Mouse (Mus musculus) layer of hippocampus, adult 9-10 months (tissue): ENCODE data around the gene Gm11111.
"Not testable (repeated sequence)": the region's sequence is repeated elsewhere in the genome, so short reads cannot be mapped to it uniquely, and the experiment has no call there.

ENCODE experiments used
- DNase-seq: peaks from one replicate; pipeline ENCODE4 v3.0.0; 2022; ENCODE audit warnings: low spot score

Gm11111 gene

DNA sequence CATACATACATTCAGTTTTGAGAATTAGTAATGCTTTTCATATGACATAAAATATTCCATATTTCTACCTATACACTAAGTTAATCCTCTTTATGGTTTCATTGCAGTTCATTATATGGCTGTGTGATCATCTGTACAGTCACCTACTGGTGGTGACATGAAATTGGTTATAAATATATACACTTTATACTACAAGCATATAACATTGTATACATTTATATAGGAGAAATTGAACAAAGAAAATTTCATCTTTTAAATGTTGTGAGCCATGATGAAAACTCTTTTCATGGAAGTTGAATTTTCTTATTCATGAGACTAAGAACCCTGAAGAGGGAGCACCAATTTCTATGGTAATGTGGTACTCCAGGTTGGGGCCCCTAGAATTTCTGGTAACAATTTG is at the start of gene Gm11111:
Gm11111 (plus strand) TSS at position 301 of the 400 bp plus-strand sequence.
- DNase-seq: no peak

DNA sequence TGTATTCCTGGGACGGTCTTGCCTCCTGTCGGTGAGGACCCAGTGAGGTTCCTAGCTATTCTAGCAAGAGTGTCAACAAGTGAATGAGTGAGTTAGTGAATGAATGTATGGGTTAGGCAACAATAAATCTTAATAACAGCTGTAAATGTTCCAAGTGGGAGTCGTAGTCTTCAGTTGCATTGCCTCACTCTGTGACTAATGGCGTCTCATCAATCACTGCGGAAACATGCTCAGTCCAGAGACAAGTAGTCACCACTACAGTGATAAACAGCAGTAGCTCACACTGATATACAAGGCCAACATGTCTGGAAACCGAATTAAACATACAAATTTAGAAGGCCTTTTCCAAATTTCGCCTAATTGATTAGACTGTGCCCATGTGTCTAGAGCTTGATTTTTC is 36.3 kb upstream of the Gm11111 start:
- DNase-seq: no peak

DNA sequence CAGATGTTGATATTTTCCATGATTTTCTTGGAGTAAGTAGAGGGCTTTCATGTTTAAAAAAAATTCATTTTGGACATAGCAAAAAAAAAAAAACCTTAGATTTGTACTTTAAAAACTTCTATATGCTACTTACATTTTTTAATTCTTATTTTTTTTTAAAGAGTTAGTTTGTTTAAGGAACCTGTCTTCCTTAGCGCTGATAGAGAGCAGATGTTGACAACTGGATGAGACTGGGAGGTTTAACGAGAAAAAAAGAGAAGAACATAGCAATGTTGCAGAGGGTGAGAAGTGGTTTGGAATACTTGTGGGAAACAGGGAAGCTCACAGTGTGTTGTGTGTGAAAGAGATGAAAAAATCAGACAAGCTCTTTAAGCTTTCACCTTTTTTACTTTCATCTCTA is 32.4 kb upstream of the Gm11111 start:
- no peak for DNase-seq

DNA sequence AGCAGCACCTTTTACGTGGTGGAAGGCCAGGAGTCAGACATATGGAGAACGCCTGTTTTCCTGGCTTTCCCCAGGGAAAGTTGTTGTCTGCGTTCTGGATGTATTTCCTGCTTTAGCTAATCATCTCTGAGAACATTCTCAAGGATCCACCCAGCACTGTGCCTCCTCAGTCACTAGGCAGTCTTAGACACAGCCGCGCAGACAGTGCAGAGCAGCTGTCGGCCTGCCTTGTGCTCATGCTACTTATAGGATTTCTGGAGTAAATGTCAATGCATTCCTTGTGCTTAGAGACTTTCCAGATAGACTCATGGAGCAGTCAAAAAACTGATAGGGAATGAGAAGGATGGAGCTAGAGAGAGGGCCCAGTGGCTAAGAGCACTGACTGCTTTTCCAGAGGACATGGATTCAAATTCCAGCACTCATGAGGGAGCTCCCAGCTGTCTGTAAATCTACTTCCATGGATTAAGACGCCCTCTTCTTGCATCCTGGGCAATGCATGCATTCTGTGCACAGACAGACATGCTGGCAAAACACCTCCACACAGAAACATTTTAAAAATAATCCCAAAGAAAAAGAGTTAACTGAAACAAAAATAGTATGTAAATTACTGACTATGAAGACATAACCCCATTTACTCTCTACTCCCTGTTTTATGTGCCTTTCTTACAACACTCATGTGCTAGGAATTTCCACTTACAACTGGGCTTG is 30.1 kb upstream of the Gm11111 start:
- no peak for DNase-seq

DNA sequence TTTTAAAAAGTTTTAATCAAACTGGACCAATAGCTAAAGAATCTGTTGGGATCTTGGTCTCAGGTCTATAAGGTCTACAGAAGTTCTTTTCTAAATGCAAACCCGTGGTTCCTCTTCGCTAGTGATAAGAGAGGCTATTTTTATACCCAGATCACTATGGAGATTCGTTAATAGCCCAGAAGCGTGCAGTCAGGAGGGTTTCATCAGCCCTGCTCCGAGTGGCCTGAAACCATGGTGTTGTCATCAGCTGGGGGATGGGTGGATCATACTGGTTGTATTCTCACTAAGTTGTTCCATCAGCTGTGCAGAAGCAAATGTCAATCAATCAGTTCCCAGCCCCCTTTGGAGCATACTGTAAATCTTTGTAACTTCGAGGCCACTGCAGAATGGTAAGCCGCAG is 29.4 kb upstream of the Gm11111 start:
- no peak for DNase-seq

DNA sequence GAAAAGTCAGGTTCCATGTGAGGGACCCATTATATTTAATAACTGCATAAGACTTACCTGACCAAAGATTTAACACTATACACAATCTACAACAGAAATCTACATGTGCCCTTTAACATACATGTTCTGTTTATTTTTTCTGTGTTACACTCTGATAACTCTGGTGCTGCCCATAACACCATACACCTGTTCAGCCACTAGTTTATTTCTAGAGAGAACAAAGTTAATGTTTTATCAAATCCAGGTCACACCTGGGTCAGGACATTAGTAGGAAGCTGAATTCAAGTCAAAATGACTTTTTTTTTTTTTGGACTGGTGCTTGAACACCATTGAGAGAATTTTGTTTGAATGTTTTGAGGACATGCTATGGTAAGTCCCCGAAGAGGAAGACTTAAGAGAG is 28.7 kb upstream of the Gm11111 start:
- no peak for DNase-seq

DNA sequence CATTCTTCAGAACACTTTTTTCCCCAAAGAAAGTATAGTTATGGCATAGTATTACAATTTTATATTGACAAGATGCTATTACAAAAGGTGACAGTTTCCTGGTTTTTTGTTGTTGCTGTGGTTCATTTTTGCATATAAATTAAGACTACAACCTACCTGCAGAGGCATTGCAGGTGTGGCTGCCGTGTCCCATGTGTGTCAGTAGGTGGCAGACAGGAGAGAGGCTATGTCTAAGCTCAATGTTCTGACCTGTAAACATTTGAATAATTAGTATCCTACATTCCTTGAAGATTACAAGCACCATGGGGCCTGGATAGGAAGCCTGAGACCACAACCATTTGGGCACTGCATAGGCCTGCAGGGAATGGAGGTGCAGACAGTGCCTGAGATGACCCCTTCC is 11.2 kb upstream of the Gm11111 start:
- DNase-seq: no peak

DNA sequence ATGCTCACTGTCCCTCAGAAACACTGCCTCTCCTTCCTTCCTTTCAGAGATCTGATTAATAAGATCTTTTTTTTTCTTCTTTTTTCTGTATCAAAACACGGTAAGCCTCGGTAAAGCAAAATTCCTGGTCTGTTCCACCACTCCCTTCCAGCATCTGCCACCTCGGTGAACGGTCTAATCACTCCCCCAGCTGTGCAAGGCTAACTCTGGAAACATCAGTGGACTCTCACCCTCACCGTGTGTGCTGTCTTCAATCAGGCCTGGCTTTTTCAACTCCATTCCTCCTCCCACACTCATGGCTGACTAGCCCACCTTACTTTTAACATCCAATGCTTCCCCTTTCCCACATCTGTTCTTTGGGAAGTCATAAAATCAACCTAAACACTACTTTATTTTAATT is 2.2 kb upstream of the Gm11111 start:
- no peak for DNase-seq

DNA sequence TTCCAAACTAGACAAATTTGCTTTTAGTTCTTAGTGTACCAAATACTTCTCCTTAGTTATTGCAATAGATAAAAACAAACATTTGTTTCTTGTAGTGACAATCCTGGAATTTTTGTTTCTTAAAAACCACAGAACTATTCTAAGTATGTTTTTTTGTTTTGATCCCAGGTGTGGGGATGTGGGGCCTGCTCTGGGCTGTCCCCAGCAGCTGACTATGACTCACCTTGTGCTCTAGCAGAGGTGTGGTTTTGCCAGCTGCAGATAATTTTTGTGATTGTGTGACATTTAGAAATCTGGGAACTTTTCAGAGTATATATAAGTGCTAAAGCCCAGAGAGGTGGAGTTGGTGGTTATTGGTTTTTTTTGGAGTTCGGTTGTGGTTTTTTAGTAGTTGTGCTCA is 1.6 kb upstream of the Gm11111 start:
- no peak for DNase-seq

DNA sequence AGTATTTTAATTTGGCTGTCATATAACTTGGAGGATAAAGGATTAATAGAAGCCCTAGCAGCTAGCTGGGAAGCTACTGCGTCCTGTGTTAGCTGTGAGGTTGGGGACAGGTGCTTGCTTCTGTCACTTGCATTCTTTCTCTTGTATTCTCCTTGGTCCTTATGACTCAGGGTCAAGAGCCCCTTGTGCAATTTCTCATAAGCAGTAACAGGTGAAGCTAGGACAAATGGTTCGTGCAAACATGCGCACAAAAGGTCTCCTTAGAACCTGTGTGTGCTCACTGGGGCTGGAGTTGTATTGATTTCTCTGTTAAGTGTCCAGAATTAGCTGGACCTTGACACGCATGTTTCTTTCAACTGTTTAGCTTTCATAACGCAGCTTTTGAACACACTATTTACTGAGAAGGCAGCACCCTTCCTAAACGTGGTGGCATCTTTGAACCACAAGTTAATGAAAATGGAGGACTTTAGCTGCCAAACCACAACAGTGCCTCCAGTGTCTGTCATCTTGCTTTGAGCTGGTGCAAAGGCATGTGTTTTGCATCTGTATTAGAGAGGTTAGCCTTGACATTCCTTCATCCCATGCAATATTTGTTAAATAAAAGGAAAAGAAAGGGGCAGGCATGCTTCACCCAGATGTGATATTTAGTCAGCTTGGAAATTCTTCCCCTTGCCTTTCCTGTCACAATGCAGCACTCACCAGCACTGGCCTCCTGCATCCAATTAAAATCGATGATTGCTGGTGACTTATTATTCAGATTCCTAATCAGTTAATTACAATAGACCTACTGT is 511 bp downstream of the Gm11111 start:
- DNase-seq: no peak

DNA sequence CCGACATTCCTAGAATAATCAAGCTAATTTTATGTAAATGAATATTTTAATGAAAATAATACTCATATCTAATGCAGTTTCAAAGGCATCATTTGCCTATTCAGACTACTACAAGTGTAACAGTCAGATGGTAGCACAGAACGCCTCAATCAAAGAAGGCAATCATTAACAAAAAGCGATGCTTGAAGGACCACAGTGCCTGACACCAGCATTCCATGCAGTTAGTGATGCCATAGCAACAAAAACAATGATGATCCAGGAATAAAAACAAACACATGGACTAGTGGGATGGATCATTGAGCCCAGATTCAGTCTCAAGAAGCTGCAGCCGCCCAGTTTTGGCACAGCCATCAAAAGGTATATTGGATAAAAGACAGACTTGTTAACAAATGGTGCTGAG is 8.8 kb downstream of the Gm11111 start:
- no peak for DNase-seq

DNA sequence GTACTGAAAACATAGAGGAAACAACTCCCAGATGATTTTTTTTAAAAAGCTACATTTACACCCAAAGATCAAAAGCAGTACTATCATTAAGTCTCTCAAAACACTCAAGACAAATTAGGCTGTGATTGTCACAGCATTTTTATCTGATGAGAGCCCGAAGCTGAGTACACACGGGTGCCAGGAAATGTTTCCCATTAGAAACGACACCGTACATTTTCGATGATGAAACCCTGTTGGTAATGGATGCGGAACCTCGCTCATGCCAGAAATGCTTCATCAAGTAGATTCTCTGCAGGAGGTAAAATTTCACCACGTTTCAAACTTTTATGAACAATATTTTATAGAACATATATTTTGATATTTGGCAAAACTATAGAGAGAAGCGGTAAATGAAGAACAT is 10.3 kb downstream of the Gm11111 start:
- no peak for DNase-seq

DNA sequence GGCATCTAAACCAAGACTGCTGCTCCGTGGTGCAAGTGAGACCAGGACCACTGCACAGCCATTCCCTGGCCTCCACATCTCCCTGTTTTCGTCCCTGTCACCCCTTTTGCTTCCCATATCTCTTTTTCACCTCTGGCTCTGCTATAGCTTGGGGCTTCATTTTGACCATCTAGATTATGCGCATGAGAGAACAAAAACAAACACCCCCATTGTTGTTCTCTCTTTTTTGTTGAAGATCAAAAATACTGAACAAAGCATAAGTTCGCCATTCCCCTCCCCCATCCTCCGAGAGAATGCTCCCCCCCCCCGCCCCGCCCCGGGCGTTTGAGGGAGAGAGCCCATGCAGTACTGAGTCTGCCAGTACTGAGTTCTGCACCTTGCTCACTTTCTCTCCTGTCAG is 11.3 kb downstream of the Gm11111 start:
- DNase-seq: no peak

DNA sequence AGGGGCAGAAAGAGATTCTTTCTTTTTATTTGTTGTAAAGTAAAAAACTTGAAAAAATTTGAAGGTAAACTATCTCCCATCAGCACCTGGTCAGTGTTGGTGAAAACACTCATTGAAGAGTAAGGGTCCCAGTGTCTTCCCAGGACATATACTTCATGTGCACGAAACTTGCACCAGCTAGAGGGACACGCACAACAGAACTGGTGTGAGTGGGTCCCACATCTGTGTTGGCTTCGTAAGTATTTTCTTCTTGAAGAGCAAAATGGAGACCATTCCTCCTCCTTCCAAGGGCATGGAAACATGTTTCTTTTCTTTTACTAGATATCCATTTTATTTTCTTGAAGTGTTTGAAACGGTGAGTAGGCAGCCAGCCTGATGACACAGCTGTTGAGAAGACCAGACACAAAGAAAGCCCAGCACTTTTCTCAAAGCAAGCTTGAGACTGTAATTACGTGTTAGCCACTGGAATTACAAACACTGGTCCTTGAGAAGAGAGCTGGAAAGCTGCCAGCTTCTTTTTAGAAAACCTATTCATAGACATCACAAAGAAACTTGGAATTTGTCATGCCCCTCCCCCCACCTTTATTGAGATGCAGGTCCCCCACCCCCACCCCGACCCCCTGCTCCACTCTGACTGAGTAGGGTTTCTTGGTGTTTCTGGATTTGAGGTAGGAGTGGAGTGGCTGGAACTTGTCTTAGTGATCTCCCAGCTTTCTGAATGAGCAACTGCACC is 14.1 kb downstream of the Gm11111 start:
- peak; percentile 3 for DNase-seq

DNA sequence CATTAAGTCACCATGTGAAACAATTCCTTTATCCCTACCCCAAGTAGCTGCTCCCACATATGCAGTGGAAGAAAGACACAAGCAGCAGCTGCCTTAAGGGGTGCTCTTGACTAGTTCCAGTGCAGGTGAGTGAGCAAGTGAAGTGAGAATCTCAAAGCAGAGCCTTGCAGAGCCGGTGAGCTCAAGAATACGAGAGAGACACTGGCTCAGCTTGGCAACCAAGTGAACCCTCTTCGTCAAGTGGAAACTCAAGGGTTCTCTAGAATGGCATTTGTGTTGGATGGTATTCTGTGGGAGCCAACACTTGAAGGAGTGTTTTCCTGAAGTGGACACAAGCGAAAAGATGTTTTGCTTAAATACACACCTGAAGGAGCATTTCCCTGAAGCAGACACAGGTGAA is 16.0 kb downstream of the Gm11111 start:
- no peak for DNase-seq

DNA sequence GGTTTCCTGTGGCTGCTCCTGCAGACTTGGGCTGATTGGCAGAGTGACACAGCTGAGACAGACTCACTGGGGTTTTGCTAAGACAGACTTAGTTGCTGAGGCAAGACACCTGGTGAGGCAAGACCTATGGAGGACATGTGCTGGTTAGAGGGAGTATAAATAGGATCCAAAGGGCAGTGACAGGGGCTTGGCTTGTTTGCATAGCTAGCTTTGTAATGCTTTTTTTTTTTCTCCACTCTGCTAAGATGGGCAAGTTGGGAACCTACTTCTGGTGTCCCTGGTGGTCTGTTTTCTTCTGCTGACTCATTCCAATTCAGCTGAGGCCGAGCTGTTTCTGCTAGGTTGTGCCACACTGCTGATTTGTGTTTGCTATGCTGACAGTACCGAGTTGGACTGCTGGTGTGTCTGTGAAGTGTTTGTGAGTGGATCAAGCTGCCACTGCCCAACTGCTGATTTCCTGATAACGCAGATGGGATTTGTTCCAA is 16.6 kb downstream of the Gm11111 start:
- no peak for DNase-seq

DNA sequence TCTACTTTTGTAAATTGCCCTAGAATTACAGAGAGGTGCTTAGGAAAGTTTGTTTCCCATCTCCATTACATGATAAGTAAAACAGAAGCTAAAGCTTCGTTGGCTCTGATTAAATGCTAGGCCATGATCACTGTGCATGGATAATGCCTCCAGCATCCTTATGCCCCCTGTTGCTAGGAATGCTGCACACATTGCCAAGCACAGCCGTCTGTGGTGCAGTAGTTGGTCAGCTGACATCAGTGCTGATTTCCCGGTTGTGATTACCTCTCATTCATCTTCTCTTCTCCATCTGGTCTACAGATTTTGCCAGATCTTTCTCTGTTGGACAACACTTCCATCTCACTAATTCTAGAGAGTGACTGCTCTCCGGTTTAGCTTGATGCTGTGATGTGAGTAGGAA is 19.9 kb downstream of the Gm11111 start:
- no peak for DNase-seq

DNA sequence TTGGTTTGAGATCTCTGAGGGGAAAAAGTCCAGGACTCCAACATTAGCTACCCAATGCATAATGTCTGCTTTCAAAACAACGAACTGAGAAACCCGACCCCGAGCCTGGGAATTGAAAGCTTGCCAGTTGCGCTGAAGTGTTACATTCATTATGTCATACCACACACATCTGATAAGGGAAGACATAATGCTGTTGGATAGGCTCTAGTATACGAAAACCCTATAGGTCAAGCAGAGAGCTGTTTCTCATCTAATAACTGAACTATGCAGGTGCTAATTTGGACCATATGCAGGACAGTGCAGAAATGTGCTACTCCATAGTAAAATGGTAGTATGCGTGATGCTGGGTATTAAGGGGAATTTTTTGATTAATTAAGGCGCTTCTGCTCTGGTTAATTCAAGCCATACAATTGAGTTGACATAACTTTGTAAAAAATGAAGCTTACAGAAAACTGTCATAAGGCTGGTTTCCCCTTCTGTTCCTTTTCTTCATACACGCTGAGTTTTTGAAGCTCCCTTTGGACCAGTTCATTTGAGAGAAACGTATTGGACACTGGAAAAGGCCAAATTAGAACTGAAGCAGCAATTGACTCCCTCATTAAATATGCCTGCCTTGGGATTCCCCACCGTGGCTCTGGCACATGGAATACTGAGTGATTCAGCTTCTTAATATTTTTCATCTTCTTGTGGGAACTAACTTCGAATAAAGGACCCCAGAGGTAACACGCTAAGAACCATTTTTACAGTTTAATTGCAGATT is 22.4 kb downstream of the Gm11111 start:
- no peak for DNase-seq

DNA sequence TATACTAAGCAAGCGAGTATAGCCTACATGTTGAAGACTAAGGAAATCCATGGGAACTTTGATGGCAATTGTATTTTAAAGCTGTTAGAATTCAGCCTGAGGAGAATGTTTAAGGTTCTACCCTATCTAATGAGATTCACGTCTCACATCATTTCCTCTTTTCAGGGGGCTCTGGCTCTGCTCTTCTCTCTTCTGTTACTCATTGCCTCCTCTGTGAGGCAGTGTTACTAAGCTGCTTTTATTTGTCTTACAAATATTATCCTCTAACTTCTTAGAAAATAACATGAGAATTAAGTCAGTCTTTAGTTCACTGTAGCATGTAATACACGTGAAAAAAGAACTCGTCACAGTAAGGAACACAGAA is 23.0 kb downstream of the Gm11111 start:
- no peak for DNase-seq

DNA sequence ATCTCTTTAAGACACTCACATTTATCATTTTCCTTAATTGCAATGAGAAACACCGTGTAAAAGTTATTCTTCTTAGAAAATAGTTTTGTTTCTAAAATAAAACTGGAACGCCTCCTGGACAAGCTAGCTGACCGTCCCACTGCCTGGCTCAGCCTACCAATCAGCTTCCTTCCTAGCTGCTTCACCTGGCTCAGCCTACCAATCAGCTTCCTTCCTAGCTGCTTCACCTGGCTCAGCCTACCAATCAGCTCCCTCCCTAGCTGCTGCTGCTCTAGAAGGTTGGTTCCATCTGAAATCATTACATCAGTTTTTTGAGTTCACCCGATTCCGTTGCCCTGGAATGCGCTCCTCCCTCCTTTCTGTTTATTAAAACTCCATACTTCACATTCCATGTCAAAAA is 24.0 kb downstream of the Gm11111 start:
- not testable (repeated sequence) for DNase-seq

DNA sequence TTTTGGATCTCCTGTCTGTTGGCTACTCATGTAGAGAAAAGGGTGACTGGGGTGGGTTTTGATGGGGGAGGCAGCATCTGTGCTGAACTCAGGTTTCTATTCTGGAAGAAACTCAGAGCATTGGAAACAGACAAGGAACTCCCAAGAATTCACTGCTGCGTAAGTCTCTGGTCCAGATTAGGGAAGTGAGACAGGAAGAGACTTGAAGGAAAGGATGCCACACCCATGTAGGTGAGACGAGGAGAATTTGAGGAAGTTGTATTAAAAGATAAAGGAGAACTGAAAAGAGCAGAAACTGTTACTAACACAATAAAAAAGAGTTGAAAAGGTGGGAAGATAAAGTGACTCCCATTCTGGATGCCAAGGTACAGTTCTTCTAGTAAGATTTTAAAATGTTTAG is 25.9 kb downstream of the Gm11111 start:
- no peak for DNase-seq

DNA sequence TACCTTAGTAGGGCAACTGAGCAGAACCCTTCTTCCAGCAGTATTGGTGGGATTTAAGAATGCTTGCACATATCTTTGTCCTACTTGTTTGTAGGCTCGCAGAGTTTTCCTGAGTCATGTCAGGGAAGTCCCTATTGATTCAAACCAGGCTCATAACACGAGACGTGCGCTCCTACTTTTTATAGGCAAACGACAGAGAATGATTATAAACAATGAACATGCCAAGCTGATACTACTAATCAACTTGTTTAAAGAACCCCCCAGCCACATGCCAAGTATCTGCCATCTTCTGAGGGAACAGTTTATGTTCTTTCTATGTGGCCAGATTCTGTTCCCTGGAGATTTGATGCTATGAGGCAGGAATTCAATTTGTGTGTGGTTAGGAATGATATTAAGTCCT is 28.3 kb downstream of the Gm11111 start:
- no peak for DNase-seq
